Mouse (Mus musculus) hindbrain, embryonic 16.5 days (tissue): ENCODE data around the gene Grik3. TPM values are rescaled to one million over a fixed set of nuclear protein-coding genes. Genes with fewer than 3 reads are reported as not detected.
A peak's percentile ranks its signal among the peaks of the same experiment; 100 is the strongest.

Experiments
- ATAC-seq: fragments of 200-750 bp; cut with Nextera tagmentation; 2 replicates; pipeline ENCODE4 v1.8.0; 2017; ENCODE audit warnings: moderate TSS enrichment, moderate library complexity
- H3K27ac ChIP-seq: fragments of 300-500 bp; sonication (generic); 2 replicates; pipeline ENCODE4 v1.5.1; 2014; ENCODE audit warnings: low read depth, mild to moderate bottlenecking, control low read depth, low read length, moderate library complexity
- H3K27me3 ChIP-seq: fragments of 300-500 bp; sonication (generic); replicated peaks from 2 replicates; pipeline ENCODE4 v1.6.1; 2014; ENCODE audit warnings: low read length; ENCODE audit not compliant: control insufficient read depth, insufficient read depth
- H3K36me3 ChIP-seq: fragments of 300-500 bp; sonication (generic); 2 replicates; pipeline ENCODE4 v1.6.1; 2014; ENCODE audit warnings: mild to moderate bottlenecking, low read length, moderate library complexity, mixed read lengths; ENCODE audit not compliant: control insufficient read depth, insufficient read depth
- H3K4me1 ChIP-seq: fragments of 300-500 bp; sonication (generic); 2 replicates; pipeline ENCODE4 v1.6.1; 2014; ENCODE audit warnings: low read depth, low read length; ENCODE audit not compliant: control insufficient read depth, insufficient read depth
- H3K4me2 ChIP-seq: fragments of 300-500 bp; sonication (generic); 2 replicates; pipeline ENCODE4 v1.6.1; 2014; ENCODE audit warnings: mild to moderate bottlenecking, low read length, control low read depth, moderate library complexity
- H3K4me3 ChIP-seq: fragments of 300-500 bp; sonication (generic); 2 replicates; pipeline ENCODE4 v1.5.1; 2014; ENCODE audit warnings: mild to moderate bottlenecking, low read length, control low read depth, moderate library complexity
- H3K9ac ChIP-seq: fragments of 300-500 bp; sonication (generic); 2 replicates; pipeline ENCODE4 v1.6.1; 2014; ENCODE audit warnings: low read depth, mild to moderate bottlenecking, control low read depth, low read length, moderate library complexity
- H3K9me3 ChIP-seq: fragments of 300-500 bp; sonication (generic); 2 replicates; pipeline ENCODE4 v1.6.1; 2014; ENCODE audit warnings: mild to moderate bottlenecking, low read length, moderate library complexity; ENCODE audit not compliant: control insufficient read depth
- WGBS: fragments of 180-500 bp; shearing (Covaris S2); extraction: QIAGEN DNeasy Blood & Tissue Kit; methylation state at CpG from one replicate; pipeline ENCODE4 v1.1.7; 2014; 5-methylcytosine and 5-hydroxymethylcytosine counted together
- polyA plus RNA-seq: library from polyadenylated mRNA; unstranded; fragments of >200 nt; fragmentation: Nextera tagmentation; extraction: Ambion mirVana; gene quantifications from 2 replicates; pipeline ENCODE4 v1.2.1, GENCODE M21; 2015

The Grik3 gene
- polyA plus RNA-seq, 1 experiment from 2014 or later, result 5.5 TPM

GRCm38 (mm10) chr4:125697626-125698025 lies 207.1 kb downstream of the Grik3 start:
- H3K36me3 ChIP-seq, result no peaks in the 10 kb centered on the region
- no peak for ATAC-seq
- no peak overlapping the region for H3K4me3 ChIP-seq
- H3K9me3 ChIP-seq, result no peaks in the 10 kb centered on the region
- peaks cover 31% of the 10 kb centered on the region for H3K4me1 ChIP-seq
- no peak overlapping the region for H3K4me2 ChIP-seq
- no peak overlapping the region for H3K27ac ChIP-seq
- H3K27me3 ChIP-seq, result no peaks in the 10 kb centered on the region
- WGBS, result 18% methylated on average over 9 of the region's 9 CpGs
- H3K9ac ChIP-seq, result no peak overlapping the region

- 88% methylated on average over 7 of the region's 7 CpGs for WGBS
- no peak overlapping the region for H3K27ac ChIP-seq
- peaks cover 38% of the 10 kb centered on the region for H3K4me1 ChIP-seq
- H3K36me3 ChIP-seq, result no peaks in the 10 kb centered on the region
- H3K9ac ChIP-seq, result no peak overlapping the region
- no peak overlapping the region for H3K4me2 ChIP-seq
- no peaks in the 10 kb centered on the region for H3K9me3 ChIP-seq
- no peak overlapping the region for H3K4me3 ChIP-seq
- ATAC-seq, result no peak
- H3K27me3 ChIP-seq, result no peaks in the 10 kb centered on the region
Measured at GRCm38 (mm10) chr4:125699056-125699455, 208.6 kb downstream of the Grik3 start.

GRCm38 (mm10) chr4:125700331-125700730 lies 209.8 kb downstream of the Grik3 start:
- no peak overlapping the region for H3K4me3 ChIP-seq
- no peak for ATAC-seq
- peaks cover 38% of the 10 kb centered on the region for H3K4me1 ChIP-seq
- no peaks in the 10 kb centered on the region for H3K36me3 ChIP-seq
- no peak overlapping the region for H3K27ac ChIP-seq
- no peak overlapping the region for H3K9ac ChIP-seq
- no peaks in the 10 kb centered on the region for H3K27me3 ChIP-seq
- no peak overlapping the region for H3K4me2 ChIP-seq
- H3K9me3 ChIP-seq, result no peaks in the 10 kb centered on the region
- WGBS, result 38% methylated on average over 8 of the region's 8 CpGs

GRCm38 (mm10) chr4:125702607-125703309 lies 212.3 kb downstream of the Grik3 start:
- H3K9ac ChIP-seq, result 0 out of 2 replicates have a peak overlapping the region, but pooled peaks have one; percentile 15
- no peak overlapping the region for H3K4me3 ChIP-seq
- H3K4me1 ChIP-seq, result peaks cover 20% of the 10 kb centered on the region
- peak overlapping the region; percentile 77 for H3K27ac ChIP-seq
- no peaks in the 10 kb centered on the region; the same call in 1 of the 2 replicates for H3K27me3 ChIP-seq
- 0 out of 2 replicates have a peak overlapping the region, but pooled peaks have one; percentile 2 for H3K4me2 ChIP-seq
- no peaks in the 10 kb centered on the region for H3K9me3 ChIP-seq
- no peaks in the 10 kb centered on the region for H3K36me3 ChIP-seq
- peak; percentile 89 for ATAC-seq
- WGBS, result 49% methylated on average over 12 of the region's 12 CpGs

GRCm38 (mm10) chr4:125703310-125703690 lies 212.8 kb downstream of the Grik3 start:
- Histone ChIP-seq H3K4me2 (0 out of 2 replicates have a peak overlapping the region, but pooled peaks have one; percentile 2), H3K4me3 (no peak overlapping the region), H3K27me3 (no peaks in the 10 kb centered on the region; the same call in 1 of the 2 replicates), H3K27ac (peak overlapping the region; percentile 77), H3K9ac (0 out of 2 replicates have a peak overlapping the region, but pooled peaks have one; percentile 15), H3K36me3 (peaks cover 2% of the 10 kb centered on the region), H3K9me3 (no peaks in the 10 kb centered on the region), H3K4me1 (peaks cover 17% of the 10 kb centered on the region; the same call in 1 of the 2 replicates)
- WGBS, result 23% methylated on average over 4 of the region's 4 CpGs
- ATAC-seq, result no peak

GRCm38 (mm10) chr4:125705746-125706145 lies 215.2 kb downstream of the Grik3 start:
- H3K9me3 ChIP-seq, result no peaks in the 10 kb centered on the region
- no peak overlapping the region for H3K27ac ChIP-seq
- ATAC-seq, result no peak
- 52% methylated on average over 8 of the region's 8 CpGs for WGBS
- H3K4me1 ChIP-seq, result peaks cover 10% of the 10 kb centered on the region; the same call in 1 of the 2 replicates
- H3K27me3 ChIP-seq, result no peaks in the 10 kb centered on the region; the same call in 1 of the 2 replicates
- H3K4me3 ChIP-seq, result no peak overlapping the region
- no peak overlapping the region for H3K9ac ChIP-seq
- H3K36me3 ChIP-seq, result peaks cover 8% of the 10 kb centered on the region
- H3K4me2 ChIP-seq, result no peak overlapping the region

GRCm38 (mm10) chr4:125709716-125710115 lies 219.2 kb downstream of the Grik3 start:
- Histone ChIP-seq H3K27me3 (no peaks in the 10 kb centered on the region; the same call in 1 of the 2 replicates), H3K4me3 (no peak overlapping the region), H3K27ac (no peak overlapping the region), H3K9me3 (no peaks in the 10 kb centered on the region), H3K36me3 (peaks cover 8% of the 10 kb centered on the region), H3K9ac (no peak overlapping the region), H3K4me1 (no peaks in the 10 kb centered on the region), H3K4me2 (no peak overlapping the region)
- WGBS, result 87% methylated on average over 10 of the region's 10 CpGs
- ATAC-seq, result no peak

- Histone ChIP-seq H3K4me2 (no peak overlapping the region), H3K36me3 (no peaks in the 10 kb centered on the region), H3K9ac (no peak overlapping the region), H3K27ac (no peak overlapping the region), H3K9me3 (no peaks in the 10 kb centered on the region), H3K4me1 (peaks cover 20% of the 10 kb centered on the region), H3K27me3 (no peaks in the 10 kb centered on the region; the same call in 1 of the 2 replicates), H3K4me3 (no peak overlapping the region)
- ATAC-seq, result no peak
- 44% methylated on average over 5 of the region's 6 CpGs for WGBS
Measured at GRCm38 (mm10) chr4:125717881-125718280, 227.4 kb downstream of the Grik3 start.

GRCm38 (mm10) chr4:125718429-125719140 lies 228.1 kb downstream of the Grik3 start:
- Histone ChIP-seq H3K9me3 (no peaks in the 10 kb centered on the region), H3K4me2 (no peak overlapping the region), H3K4me3 (no peak overlapping the region), H3K27ac (no peak overlapping the region), H3K36me3 (no peaks in the 10 kb centered on the region), H3K4me1 (peaks cover 20% of the 10 kb centered on the region), H3K27me3 (no peaks in the 10 kb centered on the region; the same call in 1 of the 2 replicates), H3K9ac (no peak overlapping the region)
- peak; percentile 60 for ATAC-seq
- WGBS, result 21% methylated on average over 18 of the region's 18 CpGs
